Mouse (Mus musculus): ENCODE results near the gene Sh3bgrl2. TPM values are rescaled to one million over a fixed set of nuclear protein-coding genes. Genes with fewer than 3 reads are reported as not detected.

The Sh3bgrl2 gene
- polyA plus RNA-seq, 2 experiments = 5.3 to 15.5 TPM

DNA sequence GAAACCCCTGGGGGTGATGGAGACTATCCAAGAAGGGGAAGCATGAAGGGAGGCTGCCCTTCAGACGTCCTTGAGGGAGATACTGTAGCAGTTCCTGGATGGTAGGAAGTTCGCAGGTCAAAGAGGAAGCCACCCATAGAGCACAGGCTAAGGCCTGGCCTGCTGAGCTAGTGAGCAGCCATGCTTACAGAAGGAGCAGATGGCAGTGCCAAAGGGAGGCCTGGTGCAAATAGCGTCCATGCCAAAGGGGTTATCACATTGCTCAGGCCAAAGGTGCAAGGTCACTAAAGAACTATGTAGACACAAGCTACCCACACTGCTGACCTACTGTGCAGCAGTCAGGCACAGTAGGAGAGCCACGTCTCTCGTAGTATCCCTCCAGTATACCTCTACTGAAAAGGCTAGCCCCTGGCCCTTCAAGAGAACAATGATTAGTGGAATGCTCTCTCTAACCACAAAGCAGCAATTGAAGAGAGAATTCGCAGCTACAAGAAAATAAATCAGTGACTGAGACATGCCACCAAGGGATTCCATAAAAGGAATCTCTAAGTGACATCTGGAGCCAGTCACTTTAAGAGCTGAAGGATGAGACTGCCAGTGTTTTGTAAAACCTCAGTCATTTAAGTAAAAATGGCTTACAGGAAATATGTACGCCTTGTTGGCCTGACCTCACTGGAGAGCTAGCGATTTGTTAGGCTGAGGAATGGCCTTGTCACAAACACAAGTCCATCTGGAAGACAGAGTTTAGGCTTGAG lies 57.9 kb downstream of the Sh3bgrl2 start:
- no peak overlapping the region for H3K4me3 ChIP-seq (replicated peaks; ENCODE audit: low read length)
- H3K36me3 ChIP-seq (ENCODE audit: control insufficient read depth, insufficient read depth, low read length) = no peaks in the 10 kb centered on the region
- no peak for TF ChIP-seq POLR2A (IDR thresholded peaks at IDR 0.05; ENCODE audit: borderline replicate concordance, extremely low read depth, insufficient read depth, insufficient read length)
- ATAC-seq (ENCODE audit: low FRiP score, low read depth) (no peak), DNase-seq (ENCODE audit: low spot score) (no peak)
- no peaks in the 10 kb centered on the region for H3K27me3 ChIP-seq (ENCODE audit: control insufficient read depth, insufficient read depth, low read length)
- H3K4me1 ChIP-seq (ENCODE audit: control insufficient read depth, insufficient read depth, low read length) = no peaks in the 10 kb centered on the region
- H3K9me3 ChIP-seq (ENCODE audit: control insufficient read depth, low read length) = no peaks in the 10 kb centered on the region
- H3K27ac ChIP-seq (replicated peaks; ENCODE audit: low read depth, low read length) = no peak overlapping the region
- no peak overlapping the region for H3K4me2 ChIP-seq (replicated peaks; ENCODE audit: low read depth, low read length, severe bottlenecking)
- 66% methylated on average over 8 of the region's 8 CpGs for WGBS
- H3K9ac ChIP-seq (ENCODE audit: low read depth, low read length, severe bottlenecking) = no peak overlapping the region

DNA sequence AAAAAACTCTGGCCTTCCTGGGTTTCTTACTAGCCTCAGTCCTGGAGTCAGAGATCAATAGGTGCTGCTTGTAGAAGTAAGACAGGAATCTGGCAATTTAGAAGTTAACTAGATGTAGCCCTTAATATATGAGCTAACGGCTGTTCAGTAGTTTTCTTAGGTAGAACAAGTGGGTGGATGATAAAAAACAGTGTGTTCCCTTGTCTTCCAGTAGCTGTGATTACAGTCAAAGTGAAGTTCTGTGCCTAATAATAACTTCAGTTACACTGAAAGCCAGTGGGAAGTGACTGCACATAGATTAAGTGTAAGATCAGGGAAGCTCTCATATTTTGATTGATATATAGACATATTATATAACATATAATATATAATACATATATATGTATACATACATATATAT lies 60.0 kb downstream of the Sh3bgrl2 start:
- no peak overlapping the region for H3K4me2 ChIP-seq (replicated peaks; ENCODE audit: low read depth, low read length, severe bottlenecking)

GRCm38 (mm10) chr9:83609422-83610297 lies 61.5 kb downstream of the Sh3bgrl2 start:
- WGBS = 40% methylated on average over 9 of the region's 9 CpGs
- Histone ChIP-seq H3K9ac (ENCODE audit: low read depth, low read length, severe bottlenecking) (no peak overlapping the region), H3K9me3 (ENCODE audit: control insufficient read depth, low read length) (no peaks in the 10 kb centered on the region), H3K36me3 (ENCODE audit: control insufficient read depth, insufficient read depth, low read length) (no peaks in the 10 kb centered on the region), H3K4me3 (replicated peaks; ENCODE audit: low read length) (no peak overlapping the region), H3K27ac (replicated peaks; ENCODE audit: low read depth, low read length) (no peak overlapping the region), H3K4me2 (replicated peaks; ENCODE audit: low read depth, low read length, severe bottlenecking) (no peak overlapping the region), H3K27me3 (ENCODE audit: control insufficient read depth, insufficient read depth, low read length) (no peaks in the 10 kb centered on the region), H3K4me1 (ENCODE audit: control insufficient read depth, insufficient read depth, low read length) (no peaks in the 10 kb centered on the region)
- TF ChIP-seq POLR2A (IDR thresholded peaks at IDR 0.05; ENCODE audit: borderline replicate concordance, extremely low read depth, insufficient read depth, insufficient read length) = no peak
- peak; percentile 88 for DNase-seq (ENCODE audit: low spot score)
- ATAC-seq (ENCODE audit: low FRiP score, low read depth) = peak; percentile 73; the same call in 1 of the 2 replicates

More for the DNA sequence above, 60.0 kb downstream of the Sh3bgrl2 start:
- Histone ChIP-seq H3K4me3 (replicated peaks; ENCODE audit: low read length) (no peak overlapping the region), H3K27ac (replicated peaks; ENCODE audit: low read depth, low read length) (no peak overlapping the region), H3K9ac (ENCODE audit: low read depth, low read length, severe bottlenecking) (no peak overlapping the region), H3K27me3 (ENCODE audit: control insufficient read depth, insufficient read depth, low read length) (no peaks in the 10 kb centered on the region), H3K9me3 (ENCODE audit: control insufficient read depth, low read length) (no peaks in the 10 kb centered on the region), H3K36me3 (ENCODE audit: control insufficient read depth, insufficient read depth, low read length) (no peaks in the 10 kb centered on the region), H3K4me1 (ENCODE audit: control insufficient read depth, insufficient read depth, low read length) (no peaks in the 10 kb centered on the region)
- ATAC-seq (ENCODE audit: low FRiP score, low read depth) (no peak), DNase-seq (ENCODE audit: low spot score) (no peak)
- no peak for TF ChIP-seq POLR2A (IDR thresholded peaks at IDR 0.05; ENCODE audit: borderline replicate concordance, extremely low read depth, insufficient read depth, insufficient read length)
- WGBS = 50% methylated on average over 1 of the region's 1 CpGs

DNA sequence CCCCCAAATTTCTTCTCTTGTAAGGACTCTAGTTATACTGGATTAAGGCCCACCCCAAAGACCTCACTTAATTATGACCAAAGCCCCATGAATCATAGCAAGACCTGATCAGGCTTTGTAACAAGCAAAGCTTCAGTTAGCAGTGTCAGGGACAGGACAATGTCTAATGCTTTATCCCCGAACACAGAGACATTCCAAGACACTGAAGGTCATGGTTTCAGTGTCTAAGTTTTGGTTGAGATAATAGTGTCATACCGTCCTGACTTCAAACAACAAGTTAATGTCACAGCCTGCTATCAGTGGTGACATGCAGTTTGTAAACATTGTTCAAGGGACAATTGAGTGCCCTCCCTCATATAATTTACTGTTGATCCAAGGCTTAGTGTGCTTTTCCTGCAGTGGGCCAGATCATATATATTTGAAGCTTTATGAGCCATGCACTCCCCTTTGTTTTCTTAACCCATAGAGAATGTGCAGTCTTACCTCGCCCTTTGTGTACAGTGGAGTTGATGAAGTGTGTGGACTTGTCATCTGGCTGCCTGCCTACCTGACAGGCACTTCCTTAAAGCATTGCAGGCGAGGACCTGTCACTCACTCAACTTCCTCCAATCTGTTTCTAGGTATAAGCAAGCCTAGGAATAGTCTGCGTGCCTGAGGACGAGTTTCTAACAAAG lies 67.9 kb downstream of the Sh3bgrl2 start:
- Histone ChIP-seq H3K36me3 (ENCODE audit: control insufficient read depth, insufficient read depth, low read length) (no peaks in the 10 kb centered on the region), H3K27me3 (ENCODE audit: control insufficient read depth, insufficient read depth, low read length) (no peaks in the 10 kb centered on the region), H3K9ac (ENCODE audit: low read depth, low read length, severe bottlenecking) (no peak overlapping the region), H3K4me1 (ENCODE audit: control insufficient read depth, insufficient read depth, low read length) (peaks cover 6% of the 10 kb centered on the region; the same call in 1 of the 2 replicates), H3K9me3 (ENCODE audit: control insufficient read depth, low read length) (no peaks in the 10 kb centered on the region), H3K27ac (replicated peaks; ENCODE audit: low read depth, low read length) (no peak overlapping the region), H3K4me2 (replicated peaks; ENCODE audit: low read depth, low read length, severe bottlenecking) (no peak overlapping the region), H3K4me3 (replicated peaks; ENCODE audit: low read length) (no peak overlapping the region)
- DNase-seq (ENCODE audit: low spot score) = no peak
- no peak for ATAC-seq (ENCODE audit: low FRiP score, low read depth)
- 45% methylated on average over 6 of the region's 6 CpGs for WGBS
- TF ChIP-seq POLR2A (IDR thresholded peaks at IDR 0.05; ENCODE audit: borderline replicate concordance, extremely low read depth, insufficient read depth, insufficient read length) = no peak

DNA sequence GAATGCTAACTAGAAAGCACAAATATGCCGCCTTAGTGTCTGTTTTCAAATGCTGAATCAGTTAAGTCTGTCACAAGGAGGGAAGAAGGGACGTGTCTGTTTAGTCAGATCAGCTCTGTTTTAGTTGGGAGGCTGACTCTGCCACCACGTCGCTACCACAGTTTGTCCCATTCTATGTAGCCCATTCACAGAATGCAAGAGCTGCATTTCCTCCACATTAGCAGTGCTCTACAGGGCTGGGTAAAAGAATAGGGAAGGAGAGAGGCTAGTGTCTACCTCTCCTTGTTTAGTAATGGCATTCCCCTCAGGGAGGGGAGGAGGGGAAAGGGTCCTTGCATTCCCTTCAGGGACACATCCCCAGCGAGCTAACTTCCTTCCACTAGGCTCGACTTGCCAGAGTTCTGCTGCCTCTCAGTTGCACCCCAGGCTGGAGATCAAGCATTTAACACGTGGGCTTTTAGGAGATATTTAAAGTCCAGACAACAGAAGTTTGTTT lies 68.5 kb downstream of the Sh3bgrl2 start:
- Histone ChIP-seq H3K4me1 (ENCODE audit: control insufficient read depth, insufficient read depth, low read length) (peaks cover 6% of the 10 kb centered on the region; the same call in 1 of the 2 replicates), H3K27me3 (ENCODE audit: control insufficient read depth, insufficient read depth, low read length) (no peaks in the 10 kb centered on the region), H3K36me3 (ENCODE audit: control insufficient read depth, insufficient read depth, low read length) (no peaks in the 10 kb centered on the region), H3K27ac (replicated peaks; ENCODE audit: low read depth, low read length) (no peak overlapping the region), H3K4me2 (replicated peaks; ENCODE audit: low read depth, low read length, severe bottlenecking) (no peak overlapping the region), H3K4me3 (replicated peaks; ENCODE audit: low read length) (no peak overlapping the region), H3K9me3 (ENCODE audit: control insufficient read depth, low read length) (no peaks in the 10 kb centered on the region), H3K9ac (ENCODE audit: low read depth, low read length, severe bottlenecking) (no peak overlapping the region)
- no peak for ATAC-seq (ENCODE audit: low FRiP score, low read depth)
- no peak for TF ChIP-seq POLR2A (IDR thresholded peaks at IDR 0.05; ENCODE audit: borderline replicate concordance, extremely low read depth, insufficient read depth, insufficient read length)
- DNase-seq (ENCODE audit: low spot score) = no peak
- 41% methylated on average over 7 of the region's 7 CpGs for WGBS
